Mouse (Mus musculus) heart, postnatal 0 days (tissue): ENCODE measurements around the gene Slc25a27. TPM values are rescaled to one million over a fixed set of nuclear protein-coding genes. Genes with fewer than 3 reads are reported as not detected.

ENCODE experiments used
- ATAC-seq: fragments of 200-750 bp; cut with Nextera tagmentation; 2 replicates; pipeline ENCODE4 v1.8.0; 2017; ENCODE audit warnings: low read depth, moderate number of reproducible peaks, moderate library complexity; ENCODE audit not compliant: insufficient read depth
- DNase-seq: peaks from one replicate; pipeline ENCODE4 v3.0.0-alpha.2; 2016; ENCODE audit warnings: low spot score
- H3K27ac ChIP-seq: fragments of 300-500 bp; sonication (generic); 2 replicates; pipeline ENCODE4 v1.5.1; 2014; ENCODE audit warnings: low read depth, mild to moderate bottlenecking
- H3K27me3 ChIP-seq: fragments of 300-500 bp; sonication (generic); 2 replicates; pipeline ENCODE4 v1.6.1; 2014; ENCODE audit warnings: low read length, mixed read lengths; ENCODE audit not compliant: control insufficient read depth, insufficient read depth
- H3K36me3 ChIP-seq: fragments of 300-500 bp; sonication (generic); replicated peaks from 2 replicates; pipeline ENCODE4 v1.6.1; 2014; ENCODE audit warnings: low read length, mixed read lengths; ENCODE audit not compliant: control insufficient read depth, insufficient read depth
- H3K4me1 ChIP-seq: fragments of 300-500 bp; sonication (generic); 2 replicates; pipeline ENCODE4 v1.6.1; 2014; ENCODE audit warnings: antibody characterized with exemption; ENCODE audit not compliant: control insufficient read depth, insufficient read depth
- H3K4me2 ChIP-seq: fragments of 300-500 bp; sonication (generic); 2 replicates; pipeline ENCODE4 v1.6.1; 2014; ENCODE audit warnings: low read depth, mild to moderate bottlenecking, low read length, moderate library complexity
- H3K4me3 ChIP-seq: fragments of 300-500 bp; sonication (generic); 2 replicates; pipeline ENCODE4 v1.5.1; 2014; ENCODE audit warnings: low read depth, low read length
- H3K9ac ChIP-seq: fragments of 300-500 bp; sonication (generic); replicated peaks from 2 replicates; pipeline ENCODE4 v1.6.1; 2014; ENCODE audit warnings: low read depth, low read length, mixed read lengths
- H3K9me3 ChIP-seq: fragments of 300-500 bp; sonication (generic); replicated peaks from 2 replicates; pipeline ENCODE4 v1.6.1; 2016; ENCODE audit warnings: low read length; ENCODE audit not compliant: control insufficient read depth
- CTCF ChIP-seq: IDR thresholded peaks from 2 replicates; pipeline ENCODE4 v1.5.1; 2016; ENCODE audit warnings: antibody characterized with exemption, control low read depth, low read depth
- EP300 ChIP-seq: IDR thresholded peaks from 2 replicates; pipeline ENCODE4 v1.6.1; 2016; ENCODE audit warnings: antibody characterized with exemption, low read depth
- WGBS: fragments of 180-500 bp; shearing (Covaris S2); extraction: QIAGEN DNeasy Blood & Tissue Kit; methylation state at CpG from one replicate; pipeline ENCODE4 v1.1.7; 2014; 5-methylcytosine and 5-hydroxymethylcytosine counted together
- polyA plus RNA-seq: library from polyadenylated mRNA; unstranded; fragments of >200 nt; fragmentation: Nextera tagmentation; extraction: Ambion mirVana; gene quantifications from 2 replicates; pipeline ENCODE4 v1.2.1, GENCODE M21; 2015
- total RNA-seq: library from RNA; depleted of rRNA; stranded (reverse); fragments of >200 nt; gene quantifications from 2 replicates; pipeline ENCODE4 v1.2.3, GENCODE M21; 2014; ENCODE audit warnings: low replicate concordance; rRNA removed

Slc25a27 gene
- total RNA-seq (2.4 and 7.9 TPM in 2 replicates), polyA plus RNA-seq (7.8 and 10.9 TPM in 2 replicates)

DNA sequence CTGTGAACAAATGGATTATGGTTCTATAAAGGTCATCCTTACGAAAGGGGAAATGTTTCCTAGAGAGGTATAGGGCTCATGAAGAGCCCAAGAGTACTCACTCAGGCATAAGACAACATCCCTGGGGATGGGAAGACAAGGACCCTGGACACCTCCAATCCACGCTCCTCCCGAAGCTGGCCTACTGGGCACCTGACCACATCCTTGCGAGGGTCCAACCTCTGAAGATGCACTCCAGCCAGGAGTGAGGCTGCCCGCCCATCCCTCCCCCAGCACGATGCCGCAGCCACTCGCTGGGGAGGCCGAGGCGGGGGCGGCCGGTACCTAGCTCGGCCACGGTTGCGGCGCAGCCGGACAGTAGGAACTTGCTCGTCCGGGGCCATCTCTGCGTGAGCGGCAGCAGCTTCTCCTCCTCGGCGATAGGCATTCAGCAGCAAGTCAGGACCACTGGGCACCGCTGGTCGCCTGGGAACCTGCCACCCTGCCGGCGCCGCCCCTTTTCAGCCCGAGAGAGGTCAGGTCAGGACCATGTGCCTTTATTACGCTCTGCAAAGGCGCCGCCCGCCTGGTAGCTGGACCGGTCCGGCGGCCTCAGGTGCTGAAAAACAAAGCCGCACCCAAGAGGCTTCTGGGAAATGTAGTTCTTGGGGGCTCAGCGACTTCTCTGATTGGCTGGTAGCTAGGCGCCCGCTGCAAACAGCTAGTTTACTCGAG is at the start of gene Slc25a27:
Gene Slc25a27 (minus strand): TSS at position 639 of the 714 bp plus-strand sequence.
- no peaks in the 10 kb centered on the region for H3K9me3 ChIP-seq
- H3K27me3 ChIP-seq, result no peaks in the 10 kb centered on the region
- H3K4me2 ChIP-seq, result peak within 1 kb of the TSS; percentile 95
- peak; percentile 93 for ATAC-seq
- 1% methylated on average over 41 of the region's 41 CpGs for WGBS
- no peaks in the 10 kb centered on the region for H3K36me3 ChIP-seq
- peak within 1 kb of the TSS; percentile 89 for H3K27ac ChIP-seq
- H3K4me1 ChIP-seq, result peaks cover 6% of the 10 kb centered on the region; the same call in 1 of the 2 replicates
- H3K9ac ChIP-seq, result peak within 1 kb of the TSS; percentile 84
- TF ChIP-seq EP300 (peak; percentile 77), CTCF (no peak)
- peak; percentile 97 for DNase-seq
- peak within 1 kb of the TSS; percentile 87 for H3K4me3 ChIP-seq

DNA sequence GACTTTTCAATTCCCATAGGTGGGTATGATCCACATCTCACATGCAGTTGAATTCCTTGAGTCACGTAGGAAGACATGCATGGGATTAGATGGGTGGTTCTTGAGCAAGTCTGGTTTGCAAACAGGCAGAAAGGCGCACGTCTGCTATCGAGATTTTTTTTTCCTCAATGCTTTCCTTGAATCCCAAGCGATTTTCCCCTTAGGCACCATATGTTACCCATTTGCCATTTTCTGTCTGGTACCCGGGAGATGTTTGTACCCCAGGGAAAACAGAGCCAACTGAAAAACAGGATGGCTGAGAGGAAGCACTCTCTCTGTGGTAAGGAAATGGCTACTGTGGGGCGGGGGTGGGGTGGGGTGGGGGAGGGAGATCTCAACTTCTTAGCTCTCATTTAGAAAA is 49.6 kb upstream of the Slc25a27 start:
- no peak overlapping the region for H3K9ac ChIP-seq
- no peak overlapping the region for H3K27ac ChIP-seq
- H3K9me3 ChIP-seq, result no peaks in the 10 kb centered on the region
- 64% methylated on average over 7 of the region's 7 CpGs for WGBS
- no peak overlapping the region for H3K4me2 ChIP-seq
- ATAC-seq (no peak), DNase-seq (no peak)
- H3K4me1 ChIP-seq, result peaks cover 41% of the 10 kb centered on the region
- TF ChIP-seq EP300 (no peak), CTCF (no peak)
- H3K27me3 ChIP-seq, result no peaks in the 10 kb centered on the region
- 0 out of 2 replicates have a peak, but pooled peaks cover 3% of the 10 kb centered on the region for H3K36me3 ChIP-seq
- no peak overlapping the region for H3K4me3 ChIP-seq

DNA sequence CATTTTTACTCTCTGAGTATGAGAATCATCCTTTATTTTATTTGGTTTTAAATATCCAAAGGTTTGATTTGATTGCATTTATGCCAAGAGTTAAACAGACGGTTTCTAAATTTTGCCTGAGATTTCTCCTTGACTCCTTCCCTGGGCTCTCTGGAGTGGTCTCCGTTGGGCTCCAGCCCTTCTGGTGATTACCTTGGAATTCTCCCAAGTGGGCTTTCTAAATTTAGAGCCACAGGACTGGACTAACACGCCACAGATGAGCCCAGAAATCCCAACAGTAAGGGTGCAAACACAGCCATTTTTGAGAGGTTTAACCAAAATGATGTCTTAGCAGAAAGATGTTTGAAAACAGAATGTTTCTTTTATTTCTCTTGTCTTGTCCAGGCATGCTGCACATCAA is 47.2 kb upstream of the Slc25a27 start:
- Histone ChIP-seq H3K9me3 (no peaks in the 10 kb centered on the region), H3K27ac (peak overlapping the region; percentile 62), H3K4me3 (no peak overlapping the region), H3K27me3 (no peaks in the 10 kb centered on the region), H3K36me3 (0 out of 2 replicates have a peak, but pooled peaks cover 3% of the 10 kb centered on the region), H3K4me2 (no peak overlapping the region), H3K9ac (no peak overlapping the region), H3K4me1 (peaks cover 41% of the 10 kb centered on the region)
- WGBS, result 10% methylated on average over 3 of the region's 3 CpGs
- TF ChIP-seq CTCF (no peak), EP300 (no peak)
- ATAC-seq (no peak), DNase-seq (no peak)

DNA sequence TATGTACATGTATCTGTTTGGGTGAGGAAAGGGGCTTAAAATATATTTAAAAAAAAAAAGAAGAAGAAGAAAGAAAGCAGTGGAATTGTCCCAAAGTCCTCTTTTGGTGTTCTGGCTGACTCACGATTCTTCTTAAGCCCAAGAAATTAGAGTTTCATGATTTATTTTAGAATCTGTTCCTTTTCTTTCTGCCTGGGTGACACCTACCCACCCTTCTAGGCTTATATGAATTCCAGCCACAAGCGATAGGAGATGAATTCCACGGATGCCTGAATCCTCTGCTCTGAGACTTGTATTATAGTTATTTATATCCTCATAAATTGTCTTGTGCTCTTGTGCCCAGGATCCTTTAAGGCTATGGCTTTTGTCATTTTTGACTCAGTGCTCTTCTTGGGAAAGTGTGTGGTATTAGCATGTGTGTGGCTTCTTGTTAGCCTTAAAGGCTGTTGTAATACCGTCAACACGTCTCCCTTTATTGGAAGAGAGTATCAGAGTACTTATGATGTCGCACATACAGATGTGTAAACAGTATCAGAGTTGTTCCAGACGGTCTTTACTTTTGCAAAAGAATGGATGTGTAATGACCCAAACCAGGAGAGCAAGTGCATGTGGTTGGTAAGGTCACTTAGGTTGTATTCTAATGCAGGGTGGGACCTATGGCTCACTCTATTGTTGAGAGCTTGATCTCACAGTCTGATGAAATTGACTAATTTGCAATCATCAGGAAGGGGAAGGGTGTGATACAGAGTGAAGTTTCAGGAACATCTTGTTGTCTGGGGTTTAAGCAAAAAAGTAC is 44.7 kb upstream of the Slc25a27 start:
- H3K4me3 ChIP-seq, result no peak overlapping the region
- TF ChIP-seq EP300, result 0 out of 2 replicates have a peak, but pooled peaks have one; percentile 35
- no peak for TF ChIP-seq CTCF
- H3K9me3 ChIP-seq, result no peaks in the 10 kb centered on the region; the same call in 1 of the 2 replicates
- no peak for ATAC-seq
- WGBS, result 24% methylated on average over 7 of the region's 7 CpGs
- H3K9ac ChIP-seq, result no peak overlapping the region
- no peak overlapping the region for H3K4me2 ChIP-seq
- peaks cover 30% of the 10 kb centered on the region for H3K4me1 ChIP-seq
- H3K36me3 ChIP-seq, result peaks cover 13% of the 10 kb centered on the region
- H3K27me3 ChIP-seq, result no peaks in the 10 kb centered on the region
- no peak for DNase-seq
- H3K27ac ChIP-seq, result peak overlapping the region; percentile 69

DNA sequence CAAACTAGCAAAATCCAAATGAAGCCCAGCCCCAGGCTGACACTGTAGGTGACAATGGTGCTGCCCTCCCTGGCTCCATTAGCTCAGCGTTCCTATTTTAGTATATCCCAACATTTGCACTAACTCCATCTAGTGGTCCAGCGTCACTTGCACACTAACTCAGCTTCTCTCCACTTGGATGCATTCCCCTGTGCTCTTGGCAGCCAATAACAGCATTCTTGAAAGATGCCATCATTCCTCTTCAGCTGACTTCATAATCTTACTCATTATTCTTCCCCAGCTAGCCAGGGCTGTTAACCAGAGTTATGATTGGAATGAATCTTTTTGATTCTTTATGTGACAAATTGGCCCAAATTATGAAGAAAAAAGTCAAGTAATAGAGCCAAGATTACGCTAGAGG is 40.2 kb upstream of the Slc25a27 start:
- Histone ChIP-seq H3K9me3 (no peaks in the 10 kb centered on the region; the same call in 1 of the 2 replicates), H3K27me3 (no peaks in the 10 kb centered on the region), H3K27ac (peak overlapping the region; percentile 52), H3K4me1 (peaks cover 12% of the 10 kb centered on the region), H3K9ac (no peak overlapping the region), H3K36me3 (peaks cover 24% of the 10 kb centered on the region), H3K4me3 (no peak overlapping the region), H3K4me2 (no peak overlapping the region)
- ATAC-seq (peak; percentile 79), DNase-seq (peak; percentile 85)
- TF ChIP-seq EP300, result peak; percentile 57; the same call in 1 of the 2 replicates
- TF ChIP-seq CTCF, result peak; percentile 39
- WGBS, result 47% methylated on average over 3 of the region's 3 CpGs
